Mouse (Mus musculus): ENCODE data around the gene 2310007B03Rik. TPM values are rescaled to one million over a fixed set of nuclear protein-coding genes. Genes with fewer than 3 reads are reported as not detected.

The 2310007B03Rik gene
- total RNA-seq, 2 experiments from 2014 or later: 0.28 TPM; not detected in 1

DNA sequence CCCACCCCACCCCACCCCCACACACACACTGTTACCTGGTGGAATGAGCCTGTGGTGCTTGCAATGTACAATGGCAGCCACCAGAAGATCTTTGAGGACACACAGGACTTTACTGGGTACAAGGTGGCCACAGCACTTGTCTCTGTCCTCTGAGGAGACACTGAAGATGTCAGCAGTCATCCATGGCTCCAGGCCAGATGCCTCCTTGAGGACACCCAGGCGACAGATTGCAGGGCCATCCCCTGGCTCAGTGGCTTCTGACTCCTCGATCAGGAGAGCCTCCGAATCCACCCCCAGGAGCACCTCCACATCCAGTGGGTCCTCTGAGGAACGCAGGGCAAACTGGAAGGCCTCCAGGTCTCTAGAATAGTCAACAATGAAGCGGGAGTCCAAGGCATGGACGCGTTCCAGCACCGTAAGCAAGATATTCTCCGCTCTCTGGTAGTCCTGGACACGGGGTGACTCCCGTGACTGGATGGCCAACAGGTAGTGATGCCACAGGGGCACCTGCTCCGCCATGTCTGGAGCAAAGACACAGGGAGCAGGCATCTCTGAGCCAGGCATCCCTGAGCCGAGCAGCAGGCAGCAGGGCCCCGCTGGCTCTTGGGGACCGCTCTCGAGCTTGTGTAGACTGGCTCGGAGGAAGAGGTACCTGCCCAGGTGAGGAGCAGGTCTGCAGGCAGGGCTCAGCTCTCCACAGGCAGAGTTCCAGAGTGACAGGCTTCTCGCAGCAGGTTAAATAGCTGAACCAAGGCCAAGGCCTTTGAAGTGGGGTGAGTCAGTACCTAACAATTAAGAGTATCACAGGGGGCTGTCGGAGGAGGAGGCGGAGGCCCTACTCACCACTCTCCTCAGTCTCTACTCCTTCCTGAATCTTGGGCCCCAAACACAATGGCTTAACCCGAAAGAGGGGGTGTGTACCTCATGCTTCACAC lies 915 bp downstream of the 2310007B03Rik start:
- DNase-seq: no peak

DNA sequence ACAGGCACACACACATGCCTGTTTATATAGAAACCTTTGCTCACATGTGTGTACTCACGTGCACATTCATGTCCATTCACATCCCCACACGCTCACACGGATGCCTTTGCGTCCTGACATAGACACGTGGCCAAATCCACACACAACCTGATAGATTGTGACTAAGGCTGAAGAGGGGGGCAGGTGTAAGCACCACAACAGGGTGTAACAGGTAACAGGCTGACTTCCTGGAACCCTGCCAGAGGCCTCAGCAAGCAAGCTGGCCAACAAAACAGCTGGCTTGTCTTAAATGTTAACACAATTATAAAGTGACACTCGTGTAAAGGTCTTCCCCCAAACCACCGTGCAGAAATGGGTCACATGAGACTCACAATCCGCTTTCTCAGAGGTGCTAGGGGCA lies 1.8 kb downstream of the 2310007B03Rik start:
- no peak for DNase-seq

DNA sequence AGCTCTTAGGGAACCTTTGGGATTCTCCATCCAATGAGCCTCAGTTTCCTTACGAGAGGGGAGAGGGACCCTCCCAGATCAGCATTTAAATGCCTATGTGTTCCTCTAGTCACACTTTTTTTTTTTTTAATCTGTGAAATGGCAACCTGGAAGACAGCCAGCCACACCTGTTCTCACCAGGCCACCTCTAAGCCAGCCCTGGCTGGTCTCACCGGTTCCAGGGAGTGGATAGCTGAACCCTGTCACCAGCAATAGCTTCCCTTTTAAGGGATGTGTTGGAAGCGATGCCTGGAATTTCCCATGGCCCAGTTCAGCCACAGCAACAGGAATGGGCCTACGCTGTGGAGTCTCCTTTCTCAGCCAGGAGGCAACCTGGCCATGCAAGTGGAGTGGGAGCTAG lies 3.2 kb downstream of the 2310007B03Rik start:
- DNase-seq: no peak

DNA sequence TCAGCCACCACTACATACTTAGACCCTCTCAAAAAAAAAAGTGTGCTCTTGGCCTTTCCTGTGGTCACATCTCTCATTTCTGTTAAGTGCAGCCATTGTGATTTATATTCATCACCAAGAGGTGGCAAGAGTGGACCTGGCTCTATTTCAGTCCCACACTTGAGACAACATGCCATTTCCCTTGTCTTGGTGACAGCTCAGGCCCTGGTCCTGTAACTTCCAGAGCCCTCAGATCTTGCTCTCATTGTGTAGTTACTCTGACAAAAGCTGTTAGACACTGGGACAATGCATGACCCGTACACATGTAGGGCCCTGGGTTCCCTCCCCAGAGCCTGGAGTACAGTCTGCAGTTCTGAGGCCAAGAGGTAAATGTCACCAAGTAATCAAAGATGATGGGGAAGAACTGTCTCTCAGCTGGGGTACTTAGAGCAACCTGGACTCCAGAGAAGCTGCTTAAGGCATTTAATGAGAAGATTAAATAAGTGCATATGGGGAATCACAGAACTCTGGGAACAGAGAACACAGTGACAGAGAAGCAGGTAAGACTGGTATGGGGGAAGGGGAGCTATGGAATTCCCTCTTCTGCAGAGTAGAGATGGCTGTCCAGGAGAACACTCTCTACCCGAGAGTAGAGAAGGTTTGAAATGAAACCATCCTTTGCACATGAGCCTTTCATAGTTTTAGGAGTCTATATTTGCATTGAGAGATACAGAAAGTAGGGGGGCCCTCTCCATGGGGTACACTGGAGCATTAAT lies 9.7 kb downstream of the 2310007B03Rik start:
- DNase-seq: no peak

DNA sequence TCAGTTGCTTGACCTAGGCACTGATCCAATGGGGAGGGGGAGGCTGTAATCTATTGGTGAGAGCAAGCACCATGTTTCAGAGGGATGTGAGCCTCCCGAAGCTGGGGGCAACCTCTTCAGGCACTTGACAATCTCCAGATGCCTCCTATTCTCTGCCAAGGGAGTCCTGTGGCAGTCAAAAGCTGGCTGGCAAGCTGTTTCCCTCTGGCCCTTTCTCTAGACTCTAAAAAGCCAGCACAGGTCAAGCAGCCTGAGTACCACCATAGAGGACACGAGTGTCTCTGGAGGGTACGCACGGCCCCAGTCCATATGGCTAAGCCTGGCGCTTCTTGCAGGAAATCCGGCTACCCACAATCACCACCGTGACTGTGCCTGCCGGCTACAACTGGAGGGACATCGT lies 16.6 kb downstream of the 2310007B03Rik start:
- DNase-seq: peak; percentile 49 to 65

DNA sequence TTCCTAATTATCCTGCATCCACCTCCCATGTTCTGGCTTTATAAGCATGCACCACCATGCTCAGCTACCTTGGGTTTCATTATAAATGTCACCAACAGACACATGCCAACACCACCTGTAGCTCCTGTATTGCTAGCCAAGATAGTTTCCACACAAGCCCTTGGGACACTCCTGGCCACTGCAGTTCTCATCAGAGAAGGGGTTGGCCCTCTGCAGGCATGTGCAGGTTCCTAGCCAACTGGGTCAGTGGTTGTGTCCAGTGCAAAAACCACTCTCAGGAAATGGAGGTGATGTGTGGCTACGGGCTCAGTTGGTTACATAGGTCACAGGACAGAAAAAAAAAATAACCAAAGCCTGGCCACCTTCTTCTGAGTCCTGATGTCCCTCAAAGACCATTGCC lies 17.9 kb downstream of the 2310007B03Rik start:
- DNase-seq: peak in 1 of 2 experiments; percentile 28

DNA sequence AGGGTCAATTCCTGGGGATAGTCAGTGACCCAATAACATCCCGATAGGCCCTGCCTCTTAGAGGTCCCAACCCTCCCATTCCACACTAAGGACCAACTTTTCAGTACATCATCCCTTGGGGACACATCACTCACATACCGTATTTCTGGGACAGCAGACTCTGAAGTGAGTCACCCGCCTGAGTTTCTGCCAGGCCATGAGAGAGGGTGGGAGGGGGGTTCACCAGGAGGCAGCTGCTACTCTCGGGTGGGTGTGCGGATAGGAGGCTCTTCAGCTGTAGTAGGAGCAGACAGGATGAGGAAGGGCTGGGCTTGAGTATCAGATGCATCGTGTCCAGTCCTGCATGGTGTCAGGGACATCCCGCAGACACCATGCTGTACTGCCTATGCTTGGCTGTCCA lies 21.0 kb downstream of the 2310007B03Rik start:
- DNase-seq: no peak

DNA sequence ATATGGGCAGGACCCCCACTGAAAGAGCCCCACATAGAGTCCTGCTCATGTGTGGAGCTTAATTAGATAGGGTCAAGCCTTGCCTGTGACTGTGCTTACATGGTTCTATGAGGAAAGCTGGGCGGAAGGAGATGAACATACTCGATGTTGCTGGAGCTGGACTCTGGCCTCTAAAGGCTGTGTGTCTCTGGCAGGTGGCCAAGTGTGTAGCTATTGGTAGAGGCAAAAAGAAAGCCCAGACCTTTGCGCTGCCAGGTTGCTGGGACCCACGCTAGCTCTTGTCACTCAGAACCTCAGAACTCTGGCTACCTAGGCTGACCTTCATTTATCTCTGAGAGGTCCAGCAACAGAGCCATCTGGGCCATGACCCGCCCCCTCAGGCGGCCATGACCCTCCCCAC lies 22.2 kb downstream of the 2310007B03Rik start:
- DNase-seq: no peak

DNA sequence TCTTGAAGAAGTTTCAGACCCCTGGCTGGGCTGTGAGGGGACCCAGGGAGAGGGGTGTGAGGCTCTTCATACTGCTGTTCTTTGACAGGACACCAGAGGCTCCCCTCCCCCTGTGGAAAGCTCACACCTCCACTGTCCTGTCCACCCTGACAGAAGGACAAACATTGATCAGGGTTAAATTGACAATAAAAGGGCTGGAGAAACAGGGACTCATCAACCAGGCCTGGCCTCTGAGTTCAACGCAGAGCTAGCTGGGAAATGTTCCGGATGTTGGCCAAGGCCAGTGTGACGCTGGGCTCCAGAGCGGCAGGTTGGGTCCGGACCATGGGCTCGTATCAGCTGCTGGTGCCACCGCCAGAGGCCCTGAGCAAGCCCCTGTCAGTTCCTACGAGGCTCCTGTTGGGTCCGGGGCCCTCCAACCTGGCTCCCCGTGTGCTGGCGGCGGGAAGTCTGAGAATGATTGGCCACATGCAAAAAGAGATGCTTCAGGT lies 25.7 kb downstream of the 2310007B03Rik start, which contains the start of gene Agxt:
TSS of gene Agxt (plus strand) at position 205 of the 491 bp plus-strand sequence.
- DNase-seq: no peak

DNA sequence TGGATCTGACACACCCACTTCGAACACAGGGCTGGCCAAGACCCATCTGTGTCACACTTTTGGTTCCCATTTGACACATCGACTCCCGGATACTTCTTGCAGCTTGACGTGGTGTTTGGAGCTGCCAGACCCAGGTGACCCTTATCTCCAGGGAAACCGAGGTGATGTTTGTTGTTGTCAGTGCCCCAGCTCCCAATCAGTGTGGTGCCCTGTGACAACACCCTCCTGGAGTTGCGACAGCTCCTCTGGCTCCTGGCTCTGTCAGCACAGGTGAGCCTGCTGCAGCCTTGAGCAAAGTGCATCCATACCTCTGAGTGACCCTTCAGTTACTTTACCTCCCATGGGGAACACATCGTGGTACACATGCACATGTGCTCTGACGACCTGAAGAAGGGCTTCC lies 28.1 kb downstream of the 2310007B03Rik start:
- no peak for DNase-seq

DNA sequence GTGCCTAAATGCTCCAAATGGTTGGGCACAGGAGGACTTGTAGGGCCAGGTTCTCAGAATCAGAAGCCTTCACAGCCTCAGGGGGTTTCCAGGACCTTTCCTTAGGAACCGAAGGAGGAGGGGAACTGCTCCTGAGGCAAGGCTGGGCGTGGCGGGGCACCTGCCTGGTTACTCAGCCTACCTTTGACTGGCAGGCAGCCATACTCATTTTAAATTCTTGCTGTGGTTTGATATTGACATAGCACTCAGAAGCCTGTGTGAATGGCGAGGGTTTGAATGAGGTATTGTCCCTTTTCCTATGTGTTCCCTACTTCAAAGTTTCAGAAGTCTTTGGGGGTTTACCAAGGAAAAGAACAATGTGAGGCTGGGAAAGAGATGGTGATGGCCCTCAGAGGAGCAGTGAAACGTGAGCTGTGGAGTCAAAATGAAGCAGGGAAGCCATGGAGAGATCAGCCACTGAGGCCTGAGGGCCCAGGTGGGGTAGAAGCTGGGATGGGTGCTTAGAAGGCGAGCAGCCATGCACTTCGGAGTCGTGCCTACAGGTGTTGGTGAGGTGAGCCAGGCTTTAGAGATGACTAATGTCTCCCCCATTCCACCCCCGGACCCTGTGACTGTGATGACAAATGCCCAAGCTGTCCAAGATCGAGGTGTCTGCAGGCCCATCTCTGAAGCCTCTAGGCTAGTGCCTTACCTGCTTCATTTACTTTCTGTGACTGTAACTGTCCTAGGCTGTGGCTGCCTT lies 30.3 kb downstream of the 2310007B03Rik start:
- DNase-seq: no peak

DNA sequence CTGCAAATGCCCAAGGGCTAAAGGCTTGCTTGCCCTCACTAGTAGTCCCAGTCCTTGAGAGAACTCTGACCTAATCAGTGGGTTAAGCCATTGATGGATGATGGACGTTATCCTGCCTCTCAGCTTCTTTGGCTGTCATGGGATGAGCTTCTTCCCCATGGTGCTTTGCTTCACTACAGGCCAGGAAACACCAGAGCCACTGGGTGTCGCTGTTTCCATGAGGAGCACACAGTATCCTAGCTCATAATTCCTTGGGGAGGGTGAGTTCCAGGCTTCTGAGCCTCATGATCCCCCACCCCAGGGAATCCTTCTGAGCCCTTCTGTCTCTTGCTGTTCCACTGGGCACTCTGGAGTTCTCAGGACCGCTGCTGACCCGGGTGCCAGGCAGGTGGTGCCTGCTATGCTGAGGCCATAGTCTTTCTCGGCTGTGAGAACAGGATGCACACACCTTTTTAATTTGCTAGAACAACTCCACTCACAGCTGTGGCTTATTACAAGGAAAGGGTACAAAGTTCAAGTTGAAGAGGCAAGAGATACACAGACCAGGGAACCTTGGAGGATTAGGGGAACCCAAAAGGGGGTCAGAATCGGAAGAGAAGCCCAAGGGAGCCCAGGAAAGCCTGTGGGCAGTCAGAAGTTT lies 31.9 kb downstream of the 2310007B03Rik start:
- peak; percentile 19 to 60 for DNase-seq

DNA sequence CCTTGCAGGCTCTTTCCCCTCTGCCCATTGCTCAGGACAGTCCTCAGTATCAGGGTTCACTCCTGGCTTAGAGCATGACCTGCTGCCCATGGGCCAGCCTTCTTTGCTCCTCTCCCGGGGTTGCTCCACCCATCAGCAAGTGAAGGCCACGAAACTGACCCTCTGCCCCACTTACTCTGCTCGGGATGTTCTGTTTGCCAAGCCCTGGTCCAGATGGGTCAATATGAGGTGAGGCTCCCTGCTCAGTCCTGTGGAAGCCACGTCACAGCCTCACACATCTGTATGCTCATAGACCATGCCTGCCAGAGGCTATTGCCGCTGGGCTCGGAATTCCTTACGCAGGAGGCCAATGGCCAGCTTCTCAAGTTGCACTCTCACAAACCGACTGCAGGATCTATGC lies 32.5 kb downstream of the 2310007B03Rik start:
- no peak for DNase-seq

DNA sequence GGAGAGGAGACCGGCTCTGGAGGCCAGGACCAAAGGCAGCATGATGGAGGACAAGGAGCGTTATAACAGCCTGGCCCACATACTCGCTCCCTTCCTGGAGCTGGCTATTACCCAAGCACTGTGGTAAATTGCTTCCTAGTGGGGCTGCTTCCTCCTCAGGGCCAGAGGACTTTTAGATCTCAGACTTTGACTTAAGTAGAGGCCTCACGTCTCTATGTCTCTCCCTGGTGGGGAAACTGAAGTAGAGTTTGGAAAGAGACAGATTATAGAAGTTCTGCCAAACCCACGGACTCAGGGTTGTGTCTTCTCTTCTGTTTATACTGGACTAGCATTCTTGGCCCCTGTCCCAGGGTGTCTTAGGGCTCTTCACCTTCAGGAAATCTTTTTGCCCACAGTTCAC lies 35.5 kb downstream of the 2310007B03Rik start:
- DNase-seq: peak in 1 of 2 experiments; percentile 38

DNA sequence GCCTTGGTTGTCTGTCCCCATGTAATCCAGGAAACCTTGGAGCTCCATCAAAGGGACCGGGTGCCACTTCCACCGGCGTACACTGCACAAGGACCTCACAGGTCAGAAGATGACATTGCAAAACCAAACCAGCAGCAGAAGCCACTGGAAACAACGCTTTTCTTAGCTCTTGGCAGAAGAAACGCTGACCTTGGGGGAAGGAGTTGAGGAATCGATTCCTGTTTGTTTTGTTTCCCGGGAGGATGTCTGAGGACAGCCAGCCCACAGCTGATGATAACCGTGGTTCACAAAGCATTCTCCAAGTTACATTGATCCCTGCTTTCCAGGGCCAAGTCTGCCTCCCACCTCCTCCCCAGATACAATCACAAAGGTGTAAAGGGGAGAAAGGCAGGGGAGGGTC lies 36.7 kb downstream of the 2310007B03Rik start:
- peak in 1 of 2 experiments; percentile 34 for DNase-seq

DNA sequence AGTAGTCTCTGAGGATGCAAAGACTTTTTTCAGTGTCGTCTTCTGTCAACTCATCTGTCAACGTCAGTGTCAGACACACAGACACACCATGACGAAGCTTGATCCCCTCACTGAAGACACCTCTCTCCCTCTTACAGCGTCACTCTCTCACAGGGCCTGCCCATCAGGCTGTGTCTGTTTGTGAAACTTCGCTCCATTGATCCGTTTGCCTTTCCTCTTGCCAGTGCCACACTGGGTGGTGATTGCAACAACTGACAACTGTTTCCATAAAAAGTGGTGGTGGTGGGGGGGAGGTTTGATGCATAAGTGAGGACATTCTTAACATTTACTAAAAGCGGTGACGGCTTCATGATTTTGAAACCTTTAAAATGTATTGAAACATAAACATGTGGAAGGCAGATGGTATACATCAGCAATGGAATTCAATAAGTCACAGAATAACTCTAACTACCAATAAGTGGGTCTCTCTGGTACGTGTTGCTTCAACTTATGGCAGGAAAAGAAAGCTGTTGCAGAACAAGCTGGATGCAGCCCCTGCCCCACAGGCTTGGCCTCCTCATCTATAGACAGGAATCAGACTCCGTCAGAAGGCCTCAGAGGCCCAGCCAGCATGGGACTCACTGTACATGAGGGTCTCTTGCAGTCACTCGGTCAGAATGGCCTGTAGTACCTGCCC lies 37.4 kb downstream of the 2310007B03Rik start:
- no peak for DNase-seq

DNA sequence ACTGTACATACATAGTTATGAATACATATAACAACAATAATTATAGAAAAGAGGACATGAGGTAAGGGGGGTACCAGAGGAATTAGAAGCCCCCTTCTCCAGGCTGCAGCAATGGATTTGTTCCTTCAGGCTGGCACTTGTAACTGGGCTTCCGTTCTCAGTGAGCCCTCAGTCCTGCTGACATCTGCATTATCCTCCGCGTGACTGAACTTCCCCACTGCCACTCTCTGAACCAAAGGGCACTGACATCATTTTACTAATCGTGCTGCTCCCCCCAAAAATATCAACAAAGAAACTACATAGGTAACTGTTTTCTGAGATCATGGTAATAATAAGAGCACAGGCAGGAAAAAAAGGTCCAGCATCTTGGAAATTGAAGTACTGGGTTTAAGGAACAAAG lies 41.9 kb downstream of the 2310007B03Rik start:
- DNase-seq: peak in 1 of 2 experiments; percentile 47

DNA sequence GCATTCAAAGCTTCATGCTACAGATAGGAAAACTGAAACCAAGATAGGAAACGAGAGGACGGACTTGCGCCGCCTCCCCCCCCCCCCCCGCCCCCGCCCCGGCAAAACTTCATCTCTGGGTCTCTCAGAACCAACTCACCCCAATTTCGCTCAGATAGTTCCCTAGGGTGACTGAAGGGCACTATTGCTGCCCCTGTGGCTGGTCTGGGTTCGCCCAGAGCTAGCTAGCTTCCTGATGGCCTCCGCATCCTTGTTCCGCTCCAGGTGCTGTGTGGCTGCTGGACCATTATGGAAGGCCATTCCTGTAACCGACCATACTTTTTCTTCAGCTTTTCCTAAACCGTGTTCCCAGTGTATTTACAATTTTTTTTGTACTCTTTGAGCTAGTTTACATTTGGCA lies 45.3 kb downstream of the 2310007B03Rik start:
- no peak for DNase-seq

DNA sequence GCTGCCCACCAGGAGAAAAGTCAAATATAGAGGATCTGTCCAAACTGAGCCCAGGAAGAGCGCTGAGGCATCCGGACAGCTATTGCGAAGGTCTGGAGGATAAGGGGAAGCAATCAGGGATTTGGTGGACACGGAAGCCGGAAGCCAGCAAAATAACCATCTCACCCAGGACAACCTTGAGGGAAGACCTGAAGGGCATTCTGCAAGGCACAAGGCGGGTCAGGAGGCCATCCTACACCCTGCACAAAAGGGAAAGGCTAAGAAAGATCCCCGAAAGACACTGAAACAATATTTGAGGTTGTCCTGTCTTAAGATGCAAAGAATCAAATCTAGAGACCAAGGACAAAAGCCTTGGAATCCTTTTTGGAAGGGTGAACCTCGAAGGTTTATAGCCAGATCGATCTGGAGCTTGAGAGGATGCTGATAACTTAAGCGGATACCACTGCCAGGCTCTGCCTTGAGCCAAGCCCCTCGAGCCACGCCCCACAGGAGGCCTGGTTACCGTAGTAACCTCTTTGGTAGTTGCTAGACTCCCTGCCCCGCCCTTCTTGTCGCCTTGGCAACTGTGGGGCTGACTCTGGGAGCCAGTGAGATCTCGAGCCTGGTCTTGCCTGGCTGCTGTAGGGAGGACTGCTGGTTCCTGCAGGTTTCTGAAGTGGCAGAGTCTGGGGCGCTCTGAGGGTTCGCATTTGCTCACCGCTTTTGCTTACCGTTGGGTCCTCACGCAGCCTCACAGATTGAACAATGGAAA lies 45.9 kb downstream of the 2310007B03Rik start:
- DNase-seq: peak; percentile 46 to 51

DNA sequence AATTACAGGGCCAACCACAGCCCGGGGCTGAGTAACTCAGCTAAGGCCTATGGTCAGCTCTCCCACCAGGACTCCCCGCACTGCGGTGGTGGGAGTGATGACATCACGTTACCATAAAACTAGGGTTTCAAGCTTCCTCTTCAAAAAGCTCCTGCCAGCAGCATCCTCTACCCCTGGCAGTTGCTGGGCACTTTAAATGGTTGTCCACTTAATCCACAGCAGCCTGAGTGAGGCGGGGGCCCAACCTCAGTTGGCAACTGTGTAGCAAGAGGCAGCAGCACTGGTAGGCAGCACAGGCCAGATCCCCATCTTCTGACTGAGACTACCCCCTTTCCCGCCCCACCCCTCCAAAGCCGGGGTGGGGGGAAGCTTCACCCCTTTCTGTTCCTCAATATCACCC lies 58.0 kb downstream of the 2310007B03Rik start:
- DNase-seq: no peak

Data from heart, adult 18-20 months (tissue).